Mouse (Mus musculus): Measurements from ENCODE around the gene Cyp4f13. TPM values are rescaled to one million over a fixed set of nuclear protein-coding genes. Genes with fewer than 3 reads are reported as not detected.

Gene Cyp4f13
- polyA plus RNA-seq, 1 experiment from 2014 or later, result 4.7 TPM

Other genes with a start within 250 kb of the Cyp4f13 start
- 39.9 and 44.9 TPM in 2 replicates for gene Zfp871, start 159.1 kb downstream of the Cyp4f13 start, polyA plus RNA-seq (2016; fragmentation: Nextera tagmentation; extraction: Ambion mirVana)
- 43.4 and 44.3 TPM in 2 replicates for gene Zfp811, start 137.5 kb downstream of the Cyp4f13 start, polyA plus RNA-seq (2016; fragmentation: Nextera tagmentation; extraction: Ambion mirVana)
- gene Zfp799, start 117.1 kb downstream of the Cyp4f13 start, polyA plus RNA-seq (2016; fragmentation: Nextera tagmentation; extraction: Ambion mirVana), result 15.7 and 17.3 TPM in 2 replicates
- gene Zfp870, start 55.8 kb downstream of the Cyp4f13 start, polyA plus RNA-seq (2016; fragmentation: Nextera tagmentation; extraction: Ambion mirVana), result 6.5 and 7.9 TPM in 2 replicates
- gene Cyp4f14, start 30.1 kb downstream of the Cyp4f13 start, polyA plus RNA-seq (2016; fragmentation: Nextera tagmentation; extraction: Ambion mirVana), result not detected in 2 replicates
- gene Zfp472, start 18.4 kb upstream of the Cyp4f13 start, polyA plus RNA-seq (2016; fragmentation: Nextera tagmentation; extraction: Ambion mirVana), result 8.7 and 10.3 TPM in 2 replicates
- gene Zfp952, start 45.7 kb upstream of the Cyp4f13 start, polyA plus RNA-seq (2016; fragmentation: Nextera tagmentation; extraction: Ambion mirVana), result 16.9 and 19.4 TPM in 2 replicates
- gene Zfp763, start 86.0 kb upstream of the Cyp4f13 start, polyA plus RNA-seq (2016; fragmentation: Nextera tagmentation; extraction: Ambion mirVana), result 21.6 and 22.8 TPM in 2 replicates
- not detected in 2 replicates for gene 4921501E09Rik, start 120.7 kb upstream of the Cyp4f13 start, polyA plus RNA-seq (2016; fragmentation: Nextera tagmentation; extraction: Ambion mirVana)
- gene Zfp563, start 141.9 kb upstream of the Cyp4f13 start, polyA plus RNA-seq (2016; fragmentation: Nextera tagmentation; extraction: Ambion mirVana), result 13.5 and 16.5 TPM in 2 replicates
- gene Morc2b, start 192.3 kb upstream of the Cyp4f13 start, polyA plus RNA-seq (2016; fragmentation: Nextera tagmentation; extraction: Ambion mirVana), result 0.19 TPM in 1 of 2 replicates, not detected in the other
- not detected in 2 replicates for gene Olfr55, start 221.0 kb upstream of the Cyp4f13 start, polyA plus RNA-seq (2016; fragmentation: Nextera tagmentation; extraction: Ambion mirVana)
- not detected in 2 replicates for gene Olfr239, start 243.9 kb upstream of the Cyp4f13 start, polyA plus RNA-seq (2016; fragmentation: Nextera tagmentation; extraction: Ambion mirVana)